Mouse (Mus musculus) E14TG2a.4 (cell line): ENCODE data around the gene Plcd4.

Experiments
- CTCF ChIP-seq: conservative IDR thresholded peaks from 2 replicates; pipeline ENCODE4 v1.5.1; 2014; ENCODE audit warnings: low read length
- NANOG ChIP-seq: IDR thresholded peaks from 2 replicates; pipeline ENCODE4 v1.6.1; 2014; ENCODE audit warnings: borderline replicate concordance, low read length, mixed read lengths
- POU5F1 ChIP-seq: IDR thresholded peaks from 2 replicates; pipeline ENCODE4 v1.6.1; 2014; ENCODE audit warnings: low read length, borderline replicate concordance

DNA sequence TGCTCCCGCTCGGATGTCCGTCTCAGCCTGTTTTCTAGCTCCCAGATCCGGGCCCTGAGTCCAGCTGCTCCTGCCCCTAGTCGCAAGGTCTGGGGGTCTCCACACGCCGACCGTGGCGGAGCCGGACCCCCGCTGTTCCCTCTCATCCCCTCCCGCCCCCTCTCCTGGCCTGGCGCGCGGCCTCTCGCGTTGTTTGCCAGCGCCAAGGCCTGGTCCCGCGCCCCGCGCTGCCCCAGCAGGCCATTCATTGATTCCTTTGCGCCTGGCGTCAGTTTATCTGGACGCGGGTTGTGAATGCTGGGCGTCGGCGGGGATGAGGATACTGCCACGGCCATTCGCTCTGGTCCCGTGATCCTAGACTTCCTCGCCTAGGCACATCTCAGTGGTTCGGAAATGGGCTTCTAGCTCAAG lies 36.2 kb upstream of the Plcd4 start:
- no peak for TF ChIP-seq CTCF
- TF ChIP-seq NANOG = no peak
- TF ChIP-seq POU5F1 = no peak
